Mouse (Mus musculus): ENCODE results near the gene Slc25a23.

Slc25a23 gene

DNA sequence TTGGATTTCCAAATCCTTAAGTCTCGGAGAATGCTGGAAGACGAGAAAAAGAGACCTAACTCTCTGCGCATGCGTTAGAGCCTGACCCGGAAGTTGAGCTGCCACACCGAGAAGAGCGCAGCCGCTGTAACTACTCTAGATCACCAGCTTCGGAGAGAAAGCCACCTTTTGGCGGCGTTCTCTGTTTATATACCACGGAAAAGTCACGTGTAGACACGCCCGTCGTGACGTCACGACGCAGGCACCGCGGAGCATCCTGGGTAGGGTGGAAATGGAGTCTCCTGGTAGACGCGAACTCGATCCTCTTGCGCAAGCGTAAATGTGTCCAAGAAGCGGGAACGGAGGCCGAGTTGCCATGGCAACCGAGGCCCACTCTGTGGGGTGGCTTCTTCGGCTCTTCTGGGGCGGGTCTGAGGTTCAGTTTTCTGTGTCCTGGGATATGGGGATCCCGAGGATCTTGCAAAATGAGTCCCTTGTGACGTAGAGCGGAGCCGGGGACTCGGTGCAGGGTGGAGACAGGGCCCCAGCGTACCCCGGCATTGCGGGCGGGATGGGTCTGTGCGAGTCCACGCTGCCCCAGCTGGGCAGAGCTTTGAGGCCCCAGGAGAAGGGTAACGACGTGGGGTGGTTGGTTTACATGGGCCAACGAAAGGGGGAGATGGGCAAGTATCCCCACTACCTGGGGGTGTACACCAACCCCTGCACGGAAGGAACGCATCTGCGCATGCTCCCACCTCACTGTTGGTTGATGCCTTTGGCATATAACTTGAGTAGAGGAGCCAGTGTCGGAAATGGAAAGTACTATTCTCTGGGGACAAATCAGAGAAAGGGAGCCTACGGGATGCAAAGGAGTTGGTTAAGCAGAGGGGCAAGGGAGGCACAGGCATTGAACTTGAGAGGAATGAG lies 48.2 kb downstream of the Slc25a23 start, which contains the start of the genes Gtf2f1 and Gm17949:
TSS of gene Gtf2f1 (minus strand) at position 53 of the 906 bp plus-strand sequence.
TSS of gene Gm17949 (plus strand) at position 234 of the 906 bp plus-strand sequence.
- peak; percentile 92 for DNase-seq

DNA sequence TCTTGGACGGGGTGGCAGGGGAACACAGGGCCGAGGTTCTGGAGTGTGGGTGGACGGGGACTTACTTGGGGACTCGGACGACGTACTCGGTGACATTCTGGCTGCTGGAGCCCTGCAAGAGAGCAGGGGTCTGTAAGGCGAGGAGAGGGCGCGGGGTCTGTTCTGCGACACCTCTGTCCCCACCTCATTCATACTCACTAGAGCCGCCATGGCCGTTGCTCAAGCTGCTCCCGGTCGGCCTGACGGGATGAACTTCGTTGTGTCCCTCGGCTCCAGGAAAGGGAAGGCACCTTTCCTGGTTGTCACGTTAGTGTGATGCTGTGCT lies 48.8 kb downstream of the Slc25a23 start:
- DNase-seq, result no peak

DNA sequence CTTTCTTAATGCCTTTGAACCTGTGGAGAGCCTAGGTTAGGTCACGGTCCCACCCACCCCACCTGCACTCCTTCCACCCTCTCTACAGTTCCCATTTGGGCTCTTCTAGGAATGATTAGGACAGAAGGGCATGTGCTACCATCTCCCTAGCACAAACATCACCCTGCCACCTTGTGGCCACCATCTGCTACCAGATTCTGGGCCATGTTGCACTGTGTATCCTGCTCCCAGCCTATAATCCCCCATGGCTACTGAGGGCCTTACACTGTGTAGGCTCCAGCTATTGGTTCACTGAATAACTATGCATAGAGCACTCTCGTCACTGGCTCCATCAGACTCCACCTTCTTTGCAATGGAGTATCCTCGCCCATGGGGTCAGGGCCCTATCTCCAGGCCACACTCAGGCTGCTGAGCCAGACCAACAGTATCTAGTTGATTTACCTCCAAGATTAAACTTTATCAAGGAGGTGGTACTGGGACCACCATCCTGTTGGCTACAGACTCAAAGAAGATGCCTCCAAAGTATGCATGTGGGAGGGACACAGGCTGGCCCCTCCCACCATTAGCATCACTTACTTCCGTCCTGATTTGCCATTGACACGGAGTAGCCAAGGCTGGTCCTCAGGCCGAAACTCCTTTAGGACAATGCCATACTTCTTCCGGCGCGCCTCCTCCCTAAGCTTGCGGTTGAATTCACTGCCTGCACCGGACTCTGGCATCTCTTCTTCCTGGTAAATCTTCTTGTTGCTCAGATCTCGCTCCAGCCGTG lies 52.3 kb downstream of the Slc25a23 start:
- DNase-seq, result no peak

DNA sequence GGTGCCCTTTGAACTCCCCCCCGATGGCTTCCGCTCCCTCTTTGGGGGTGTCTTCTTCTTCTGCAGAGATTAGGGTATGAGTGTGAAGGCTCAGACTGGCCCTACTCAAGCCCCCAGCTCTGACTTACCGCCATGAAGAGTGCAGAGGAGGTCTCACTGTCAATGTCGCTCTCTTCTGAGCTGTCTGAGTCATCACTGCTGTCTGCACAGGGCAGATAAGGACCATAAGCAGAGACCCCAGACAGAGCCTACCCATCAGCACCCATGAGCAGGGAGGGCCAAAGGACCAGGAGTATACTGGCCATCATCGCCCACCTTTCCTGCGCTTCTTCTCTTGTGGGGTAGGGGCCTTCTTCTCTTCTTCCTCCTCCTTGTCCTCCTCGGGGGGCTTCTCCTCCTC lies 55.7 kb downstream of the Slc25a23 start:
- no peak for DNase-seq

DNA sequence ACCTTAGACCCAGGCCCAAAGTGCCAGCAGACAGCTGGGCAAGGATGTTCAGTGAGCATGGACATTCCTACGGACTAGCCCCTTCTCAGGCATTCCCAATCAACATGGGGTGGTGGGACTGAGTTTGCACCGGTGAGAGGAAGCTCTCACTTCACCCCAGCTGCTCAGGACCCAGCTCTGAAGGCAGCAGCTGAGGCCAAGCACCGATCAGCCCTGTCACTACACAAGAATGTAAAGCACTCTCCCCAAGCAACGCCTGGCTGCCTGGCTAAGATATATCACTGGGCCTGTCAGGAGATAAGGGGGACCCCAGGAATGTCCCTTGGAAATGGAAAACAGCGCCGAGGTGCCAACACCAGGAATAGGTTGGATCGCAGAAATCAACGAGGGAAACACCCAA lies 58.4 kb downstream of the Slc25a23 start:
- DNase-seq, result no peak

DNA sequence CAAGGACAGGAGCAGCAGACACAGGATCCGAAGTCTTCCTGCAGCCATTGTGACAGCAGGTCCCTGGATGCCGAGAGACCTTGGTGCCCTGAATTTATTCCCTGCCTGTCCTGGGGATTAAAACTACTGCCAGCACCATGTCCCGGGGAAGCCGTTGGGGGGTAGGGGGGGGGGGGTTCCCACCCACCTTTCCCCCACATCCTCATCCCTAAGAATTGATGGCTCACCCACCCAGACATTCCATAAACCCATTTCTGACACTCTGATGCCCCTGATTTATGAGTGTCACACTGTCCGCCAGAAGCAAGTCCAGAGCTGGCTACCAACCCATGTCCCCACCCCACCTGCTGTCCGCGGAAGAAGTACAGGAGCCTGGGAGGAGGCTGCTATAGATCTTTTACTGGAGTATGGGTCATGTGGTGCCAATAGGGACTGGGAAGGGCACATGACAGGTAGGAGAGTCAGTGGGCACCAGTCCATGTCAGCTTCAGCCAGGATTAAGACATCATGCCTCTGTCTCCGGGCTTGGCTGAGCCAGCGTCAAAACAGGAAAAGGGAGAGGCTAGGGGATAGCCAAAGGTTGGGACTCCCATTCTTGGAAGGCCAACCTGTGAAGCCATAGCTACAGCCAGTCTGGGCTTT lies 59.6 kb downstream of the Slc25a23 start, which contains the start of gene Pspn:
TSS of gene Pspn (minus strand) at position 51 of the 642 bp plus-strand sequence.
- DNase-seq, result no peak

DNA sequence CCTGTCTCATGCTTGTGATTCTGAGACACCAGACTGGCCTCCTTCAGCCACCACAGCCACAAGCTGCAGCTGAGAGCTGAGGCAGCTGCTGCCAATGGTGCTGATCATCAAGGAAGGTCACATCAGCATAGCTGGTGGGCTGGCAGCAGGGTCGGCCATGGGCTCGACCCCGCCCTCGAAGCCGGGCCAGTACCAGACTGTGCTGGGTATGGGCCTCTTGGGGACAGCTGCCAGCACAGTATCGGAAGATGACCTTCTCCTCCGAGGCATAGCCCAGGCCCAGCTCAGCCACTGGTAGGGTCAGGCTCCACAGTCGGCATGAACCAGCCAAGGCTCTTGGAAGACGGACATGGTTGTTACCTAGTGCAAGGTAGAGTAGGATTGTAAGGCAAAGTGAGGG lies 60.2 kb downstream of the Slc25a23 start:
- DNase-seq, result no peak

DNA sequence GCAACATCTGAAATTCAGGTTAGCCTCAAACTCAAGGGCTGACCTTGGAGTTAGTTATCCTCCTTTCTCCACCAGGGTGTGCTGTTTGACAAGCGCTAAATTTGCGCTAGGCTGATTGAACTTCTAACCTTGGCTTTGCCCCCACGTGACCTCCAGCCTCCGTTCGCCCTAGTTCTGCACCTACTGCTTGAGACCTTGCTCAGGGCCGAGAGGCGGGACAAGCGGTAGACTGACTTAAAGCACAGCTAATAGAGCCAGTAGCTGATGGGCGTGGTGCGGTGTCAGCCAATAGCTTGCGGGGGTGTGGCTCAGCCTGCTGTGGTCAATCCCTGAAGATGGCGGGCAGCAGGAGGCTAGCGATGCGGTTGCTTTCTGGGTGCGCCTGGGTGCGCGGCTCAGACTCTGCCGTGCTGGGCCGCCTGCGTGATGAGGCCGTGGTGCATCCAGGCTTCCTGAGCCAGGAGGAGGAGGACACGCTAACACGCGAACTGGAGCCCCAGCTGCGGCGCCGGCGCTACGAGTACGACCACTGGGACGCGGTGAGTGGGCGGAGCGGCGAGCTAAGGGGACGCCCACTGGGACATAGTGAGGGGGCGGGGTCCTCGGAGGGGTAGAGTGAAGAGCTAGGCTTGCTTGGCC lies 62.5 kb downstream of the Slc25a23 start, which contains the start of gene Alkbh7:
TSS of gene Alkbh7 (plus strand) at position 311 of the 639 bp plus-strand sequence.
- peak; percentile 90 for DNase-seq

DNA sequence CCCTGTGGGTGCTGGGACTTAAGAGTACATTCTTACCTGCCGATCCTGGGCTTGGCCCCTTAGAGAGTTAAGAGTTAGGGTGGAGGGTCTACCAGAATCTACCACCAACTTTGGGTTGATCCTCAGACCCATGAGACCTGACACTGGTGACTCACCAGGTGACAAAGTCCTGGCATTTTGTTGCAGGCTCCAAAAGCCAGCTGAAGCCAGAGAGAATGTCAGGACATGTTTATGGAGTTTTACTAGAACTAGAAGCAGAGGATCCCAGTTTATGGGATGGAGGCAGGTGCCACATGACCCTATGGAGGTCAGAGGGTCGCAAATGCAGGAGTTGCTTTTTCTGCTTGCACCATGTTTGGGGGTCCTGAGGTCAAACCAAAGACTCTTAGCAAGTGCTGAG lies 63.2 kb downstream of the Slc25a23 start:
- no peak for DNase-seq

DNA sequence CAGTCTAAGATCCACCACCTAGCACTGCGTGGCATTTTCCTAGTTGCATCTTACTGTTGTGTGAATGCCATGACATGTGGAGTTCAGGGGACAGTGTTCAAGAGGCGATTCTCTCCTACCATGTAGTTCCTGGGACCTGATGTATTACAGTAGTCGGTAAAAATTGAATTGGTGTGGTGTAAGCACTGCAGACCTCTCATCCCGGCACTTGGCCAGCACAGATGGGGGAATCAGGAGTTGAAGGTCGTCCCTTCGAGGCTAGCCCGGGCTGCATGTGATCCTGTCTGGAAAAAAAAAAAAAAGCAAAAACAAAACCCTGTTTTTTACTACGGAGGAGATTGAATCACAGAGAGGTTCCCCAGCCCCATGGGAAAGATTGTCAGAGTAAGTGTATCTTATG lies 64.6 kb downstream of the Slc25a23 start:
- DNase-seq, result no peak
